Mouse (Mus musculus) heart, postnatal 0 days (tissue): ENCODE results near the gene Vmn1r36. TPM values are rescaled to one million over a fixed set of nuclear protein-coding genes. Genes with fewer than 3 reads are reported as not detected.
"Not testable (repeated sequence)": the region's sequence is repeated elsewhere in the genome, so short reads cannot be mapped to it uniquely, and the experiment has no call there.

Experiments used
- ATAC-seq: fragments of 200-750 bp; cut with Nextera tagmentation; 2 replicates; pipeline ENCODE4 v1.8.0; 2017; ENCODE audit warnings: low read depth, moderate number of reproducible peaks, moderate library complexity; ENCODE audit not compliant: insufficient read depth
- DNase-seq: peaks from one replicate; pipeline ENCODE4 v3.0.0-alpha.2; 2016; ENCODE audit warnings: low spot score
- H3K27ac ChIP-seq: fragments of 300-500 bp; sonication (generic); 2 replicates; pipeline ENCODE4 v1.5.1; 2014; ENCODE audit warnings: low read depth, mild to moderate bottlenecking
- H3K27me3 ChIP-seq: fragments of 300-500 bp; sonication (generic); 2 replicates; pipeline ENCODE4 v1.6.1; 2014; ENCODE audit warnings: low read length, mixed read lengths; ENCODE audit not compliant: control insufficient read depth, insufficient read depth
- H3K36me3 ChIP-seq: fragments of 300-500 bp; sonication (generic); replicated peaks from 2 replicates; pipeline ENCODE4 v1.6.1; 2014; ENCODE audit warnings: low read length, mixed read lengths; ENCODE audit not compliant: control insufficient read depth, insufficient read depth
- H3K4me1 ChIP-seq: fragments of 300-500 bp; sonication (generic); 2 replicates; pipeline ENCODE4 v1.6.1; 2014; ENCODE audit warnings: antibody characterized with exemption; ENCODE audit not compliant: control insufficient read depth, insufficient read depth
- H3K4me2 ChIP-seq: fragments of 300-500 bp; sonication (generic); 2 replicates; pipeline ENCODE4 v1.6.1; 2014; ENCODE audit warnings: low read depth, mild to moderate bottlenecking, low read length, moderate library complexity
- H3K4me3 ChIP-seq: fragments of 300-500 bp; sonication (generic); 2 replicates; pipeline ENCODE4 v1.5.1; 2014; ENCODE audit warnings: low read depth, low read length
- H3K9ac ChIP-seq: fragments of 300-500 bp; sonication (generic); replicated peaks from 2 replicates; pipeline ENCODE4 v1.6.1; 2014; ENCODE audit warnings: low read depth, low read length, mixed read lengths
- H3K9me3 ChIP-seq: fragments of 300-500 bp; sonication (generic); replicated peaks from 2 replicates; pipeline ENCODE4 v1.6.1; 2016; ENCODE audit warnings: low read length; ENCODE audit not compliant: control insufficient read depth
- CTCF ChIP-seq: IDR thresholded peaks from 2 replicates; pipeline ENCODE4 v1.5.1; 2016; ENCODE audit warnings: antibody characterized with exemption, control low read depth, low read depth
- EP300 ChIP-seq: IDR thresholded peaks from 2 replicates; pipeline ENCODE4 v1.6.1; 2016; ENCODE audit warnings: antibody characterized with exemption, low read depth
- WGBS: fragments of 180-500 bp; shearing (Covaris S2); extraction: QIAGEN DNeasy Blood & Tissue Kit; methylation state at CpG from one replicate; pipeline ENCODE4 v1.1.7; 2014; 5-methylcytosine and 5-hydroxymethylcytosine counted together
- polyA plus RNA-seq: library from polyadenylated mRNA; unstranded; fragments of >200 nt; fragmentation: Nextera tagmentation; extraction: Ambion mirVana; gene quantifications from 2 replicates; pipeline ENCODE4 v1.2.1, GENCODE M21; 2015
- total RNA-seq: library from RNA; depleted of rRNA; stranded (reverse); fragments of >200 nt; gene quantifications from 2 replicates; pipeline ENCODE4 v1.2.3, GENCODE M21; 2014; ENCODE audit warnings: low replicate concordance; rRNA removed

Gene Vmn1r36
- not detected in 2 replicates for total RNA-seq
- not detected in 2 replicates for polyA plus RNA-seq

GRCm38 (mm10) chr6:66719068-66719467, at the start of gene Vmn1r36:
TSS of gene Vmn1r36 (minus strand) at chr6:66719168.
- WGBS, result 48% methylated on average over 2 of the region's 2 CpGs
- not testable (repeated sequence) for H3K4me2 ChIP-seq, ATAC-seq, H3K4me1 ChIP-seq, H3K36me3 ChIP-seq, H3K4me3 ChIP-seq, H3K9ac ChIP-seq, H3K9me3 ChIP-seq, H3K27ac ChIP-seq, H3K27me3 ChIP-seq, DNase-seq

DNA sequence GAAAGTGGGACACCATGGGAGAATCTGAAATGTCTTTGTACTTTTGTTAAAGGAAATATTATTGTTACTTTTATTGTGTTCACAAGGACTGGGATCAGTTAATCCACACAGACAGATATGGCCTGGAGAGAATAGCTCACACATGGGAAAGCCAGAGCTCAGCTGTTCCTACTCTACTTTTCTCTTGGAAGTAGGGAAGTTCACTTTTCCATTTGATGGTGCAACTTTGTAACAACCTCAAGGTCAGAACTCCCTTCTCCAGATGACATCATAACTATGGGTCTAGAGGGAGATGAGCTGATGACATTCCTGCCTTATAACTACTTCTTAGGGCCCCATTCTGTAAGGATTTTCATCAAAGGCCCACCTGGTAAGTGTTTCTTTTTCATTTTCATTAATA, 10.1 kb upstream of the Vmn1r36 start, which contains the start of gene Vmn1r37:
Vmn1r37 (plus strand) TSS at position 301 of the 400 bp plus-strand sequence.
- not testable (repeated sequence) for H3K4me3 ChIP-seq, ATAC-seq, H3K27me3 ChIP-seq, H3K4me1 ChIP-seq, H3K4me2 ChIP-seq, H3K27ac ChIP-seq, H3K9ac ChIP-seq, H3K9me3 ChIP-seq, DNase-seq, H3K36me3 ChIP-seq

GRCm38 (mm10) chr6:66713854-66714253, 5.1 kb downstream of the Vmn1r36 start:
- Histone ChIP-seq H3K36me3 (no peaks in the 10 kb centered on the region), H3K9ac (no peak overlapping the region), H3K4me1 (no peaks in the 10 kb centered on the region), H3K27me3 (no peaks in the 10 kb centered on the region), H3K9me3 (no peaks in the 10 kb centered on the region), H3K27ac (no peak overlapping the region), H3K4me3 (no peak overlapping the region), H3K4me2 (no peak overlapping the region)
- WGBS, result 56% methylated on average over 3 of the region's 3 CpGs
- TF ChIP-seq EP300, result no peak
- DNase-seq, result no peak
- no peak for ATAC-seq

- Histone ChIP-seq H3K9me3 (no peaks in the 10 kb centered on the region), H3K27ac (no peak overlapping the region), H3K4me3 (no peak overlapping the region), H3K4me1 (no peaks in the 10 kb centered on the region), H3K4me2 (no peak overlapping the region), H3K9ac (no peak overlapping the region), H3K27me3 (no peaks in the 10 kb centered on the region), H3K36me3 (no peaks in the 10 kb centered on the region)
- TF ChIP-seq CTCF, result no peak
- no peak for TF ChIP-seq EP300
- no peak for ATAC-seq
- DNase-seq, result no peak
Observed at GRCm38 (mm10) chr6:66708901-66709300, 10.1 kb downstream of the Vmn1r36 start.

GRCm38 (mm10) chr6:66685806-66686205, 33.2 kb downstream of the Vmn1r36 start, which contains the start of gene Vmn1r35:
TSS of gene Vmn1r35 (minus strand) at chr6:66685906.
- Histone ChIP-seq H3K27me3 (no peaks in the 10 kb centered on the region), H3K9ac (no peak within 1 kb of the TSS), H3K36me3 (no peaks in the 10 kb centered on the region), H3K9me3 (no peaks in the 10 kb centered on the region), H3K4me3 (no peak within 1 kb of the TSS), H3K27ac (no peak within 1 kb of the TSS), H3K4me1 (no peaks in the 10 kb centered on the region), H3K4me2 (no peak within 1 kb of the TSS)
- WGBS, result 64% methylated on average over 3 of the region's 3 CpGs
- no peak for DNase-seq
- no peak for TF ChIP-seq EP300
- no peak for TF ChIP-seq CTCF
- no peak for ATAC-seq

Other genes with a start within 250 kb of the Vmn1r36 start
- gene Mad2l1, start 183.8 kb downstream of the Vmn1r36 start, total RNA-seq, result 20.6 and 22.4 TPM in 2 replicates
- gene Mad2l1, start 183.8 kb downstream of the Vmn1r36 start, polyA plus RNA-seq, result 32.7 and 32.8 TPM in 2 replicates
- gene Vmn1r32, start 159.1 kb downstream of the Vmn1r36 start, total RNA-seq, result not detected in 2 replicates
- gene Vmn1r32, start 159.1 kb downstream of the Vmn1r36 start, polyA plus RNA-seq, result not detected in 2 replicates
- not detected in 2 replicates for gene Vmn1r33, start 100.9 kb downstream of the Vmn1r36 start, total RNA-seq
- not detected in 2 replicates for gene Vmn1r33, start 100.9 kb downstream of the Vmn1r36 start, polyA plus RNA-seq
- not detected in 2 replicates for gene Vmn1r34, start 75.3 kb downstream of the Vmn1r36 start, total RNA-seq
- gene Vmn1r34, start 75.3 kb downstream of the Vmn1r36 start, polyA plus RNA-seq, result not detected in 2 replicates
- not detected in 2 replicates for gene Vmn1r35, start 33.3 kb downstream of the Vmn1r36 start, total RNA-seq
- not detected in 2 replicates for gene Vmn1r35, start 33.3 kb downstream of the Vmn1r36 start, polyA plus RNA-seq
- not detected in 2 replicates for gene Vmn1r37, start 10.2 kb upstream of the Vmn1r36 start, total RNA-seq
- gene Vmn1r37, start 10.2 kb upstream of the Vmn1r36 start, polyA plus RNA-seq, result not detected in 2 replicates
- gene Vmn1r38, start 63.5 kb upstream of the Vmn1r36 start, total RNA-seq, result not detected in 2 replicates
- not detected in 2 replicates for gene Vmn1r38, start 63.5 kb upstream of the Vmn1r36 start, polyA plus RNA-seq
- gene Vmn1r39, start 91.4 kb upstream of the Vmn1r36 start, total RNA-seq, result not detected in 2 replicates
- gene Vmn1r39, start 91.4 kb upstream of the Vmn1r36 start, polyA plus RNA-seq, result not detected in 2 replicates
- 20.1 and 30.6 TPM in 2 replicates for gene Gng12, start 177.2 kb upstream of the Vmn1r36 start, total RNA-seq
- 41.0 and 44.8 TPM in 2 replicates for gene Gng12, start 177.2 kb upstream of the Vmn1r36 start, polyA plus RNA-seq